Comparison of ENCODE assay signal across 23 mouse cellular contexts in the genomic region with DNA sequence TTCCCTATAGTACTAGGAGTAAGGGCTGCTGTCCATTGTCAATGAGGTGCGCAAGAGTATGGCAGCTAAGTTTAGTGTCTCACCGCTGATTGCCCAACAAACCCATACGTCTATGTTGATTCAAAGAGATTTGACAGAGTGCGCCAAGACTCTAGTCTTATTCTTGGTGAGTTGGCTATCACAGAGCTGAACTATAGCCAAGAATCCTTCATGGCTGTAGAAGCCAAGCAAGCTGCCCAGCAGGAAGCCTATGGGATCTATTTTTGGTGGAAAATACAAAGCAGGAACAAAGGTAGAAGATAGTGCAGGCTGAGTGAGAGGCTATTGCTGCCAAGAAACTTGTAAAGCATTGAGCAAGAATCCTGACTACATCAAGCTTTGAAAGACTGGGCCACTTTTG.
DNase-seq lines count a peak whose midpoint lies in the region; ATAC-seq and TF ChIP-seq lines count a peak whose summit lies in the region.
"Had no signal": no experiment of that assay in that cellular context is flagged by ENCODE, and none has a peak within 500 bp of the region (broad histone marks: within the 10 kb centered on the region; RNA-seq: fewer than 3 reads in every experiment).

No protein-coding gene starts in this region.

- ATAC-seq in neural tube, embryonic 15.5 days (ENCODE audit: low FRiP score): no peak
- ATAC-seq: forebrain, embryonic 14.5 days; Patski had no signal

- H3K9ac ChIP-seq in neural tube, embryonic 15.5 days (replicated peaks): no peak overlapping the region
- H3K9ac ChIP-seq: embryonic facial prominence, embryonic 12.5 days; heart, embryonic 15.5 days; hindbrain, embryonic 13.5 days; liver, embryonic 13.5 days had no signal

- H3K36me3 ChIP-seq in neural tube, embryonic 15.5 days: no peaks in the 10 kb centered on the region
- H3K36me3 ChIP-seq: embryonic facial prominence, embryonic 12.5 days; heart, embryonic 15.5 days; hindbrain, embryonic 13.5 days; liver, embryonic 13.5 days had no signal

- peak; percentile 2 for DNase-seq in heart, adult 8-10 months (ENCODE audit: low spot score)
- no peak for DNase-seq in heart, postnatal 4 days
- DNase-seq in brain, embryonic 14.5 days (ENCODE audit: low read depth): peak; percentile 2
- peak; percentile 40 for DNase-seq in cerebellum, adult 8-10 months
- DNase-seq in cerebellum, postnatal 36 days: peak; percentile 46 to 57
- no peak for DNase-seq in kidney, adult 9 months
- DNase-seq in lung, postnatal 10 days: no peak
- DNase-seq: gastrocnemius, postnatal 10 days; kidney, adult 11 months; kidney, postnatal 4 days; liver, embryonic 13.5 days; lung, adult 2 months; right cerebral cortex, adult 18-20 months; thymus, adult 18-20 months; thymus, postnatal 36 days had no signal

- no peaks in the 10 kb centered on the region for H3K27me3 ChIP-seq in neural tube, embryonic 15.5 days (replicated peaks)
- H3K27me3 ChIP-seq: embryonic facial prominence, embryonic 12.5 days; heart, embryonic 15.5 days; hindbrain, embryonic 13.5 days; liver, embryonic 13.5 days; megakaryocyte, embryonic 14.5 days; Patski had no signal

- TF ChIP-seq CTCF in brain, embryonic 14.5 days (IDR thresholded peaks at IDR 0.05; ENCODE audit: borderline replicate concordance, extremely low read depth, insufficient read depth, insufficient read length): no peak

- TF ChIP-seq POLR2A in brain, embryonic 14.5 days (IDR thresholded peaks at IDR 0.05; ENCODE audit: borderline replicate concordance, extremely low read depth, insufficient read depth, insufficient read length, poor library complexity, severe bottlenecking): no peak

- no peak overlapping the region for H3K4me3 ChIP-seq in neural tube, embryonic 15.5 days (replicated peaks)
- H3K4me3 ChIP-seq: embryonic facial prominence, embryonic 12.5 days; heart, adult 2 months; heart, embryonic 15.5 days; hindbrain, embryonic 13.5 days; liver, embryonic 13.5 days; megakaryocyte, embryonic 14.5 days had no signal

- no peak overlapping the region for H3K4me2 ChIP-seq in neural tube, embryonic 15.5 days
- H3K4me2 ChIP-seq: embryonic facial prominence, embryonic 12.5 days; heart, embryonic 15.5 days; hindbrain, embryonic 13.5 days; liver, embryonic 13.5 days had no signal

- H3K4me1 ChIP-seq in neural tube, embryonic 15.5 days: no peaks in the 10 kb centered on the region
- H3K4me1 ChIP-seq: embryonic facial prominence, embryonic 12.5 days; heart, embryonic 15.5 days; hindbrain, embryonic 13.5 days; liver, embryonic 13.5 days; megakaryocyte, embryonic 14.5 days had no signal

- H3K9me3 ChIP-seq in neural tube, embryonic 15.5 days (replicated peaks): no peaks in the 10 kb centered on the region
- H3K9me3 ChIP-seq: embryonic facial prominence, embryonic 12.5 days; heart, embryonic 15.5 days; hindbrain, embryonic 13.5 days; liver, embryonic 13.5 days; megakaryocyte, embryonic 14.5 days had no signal

- no peak overlapping the region for H3K27ac ChIP-seq in neural tube, embryonic 15.5 days (replicated peaks)
- H3K27ac ChIP-seq: embryonic facial prominence, embryonic 12.5 days; heart, adult 2 months; heart, embryonic 15.5 days; hindbrain, embryonic 13.5 days; liver, embryonic 13.5 days had no signal

- 92% methylated on average over 4 of the region's 4 CpGs for WGBS in neural tube, embryonic 15.5 days

Comparison
In these comparisons a context has a peak if more than half of its experiments do, and no peak if none do; other contexts are left out.
1. DNase-seq: peak in heart, adult 8-10 months (single experiment), brain, embryonic 14.5 days (single experiment), cerebellum, adult 8-10 months (single experiment) and cerebellum, postnatal 36 days (2 of 2); none in heart, postnatal 4 days (single experiment), kidney, adult 9 months (single experiment) and lung, postnatal 10 days (single experiment).